Mouse (Mus musculus) adrenal gland, adult 18-20 months (tissue): Measurements from ENCODE around the gene Osbpl8. TPM values are rescaled to one million over a fixed set of nuclear protein-coding genes. Genes with fewer than 3 reads are reported as not detected.
"Not testable (repeated sequence)": the region's sequence is repeated elsewhere in the genome, so short reads cannot be mapped to it uniquely, and the experiment has no call there.

Source experiments
- DNase-seq, 2 experiments: peaks; one replicate each; pipeline ENCODE4 v3.0.0; 2021 to 2022; ENCODE audit warnings: low spot score in 2 of 2
- total RNA-seq, 2 experiments: library from RNA; stranded (reverse); gene quantifications; 1 replicate in 1 of 2; 2 replicates in 1 of 2; pipeline ENCODE4 v1.2.3; 2021

Gene Osbpl8
- total RNA-seq, 2 experiments from 2014 or later = 23.2 to 23.7 TPM

GRCm38 (mm10) chr10:111183634-111184270 is 19.2 kb downstream of the Osbpl8 start:
- no peak for DNase-seq

DNA sequence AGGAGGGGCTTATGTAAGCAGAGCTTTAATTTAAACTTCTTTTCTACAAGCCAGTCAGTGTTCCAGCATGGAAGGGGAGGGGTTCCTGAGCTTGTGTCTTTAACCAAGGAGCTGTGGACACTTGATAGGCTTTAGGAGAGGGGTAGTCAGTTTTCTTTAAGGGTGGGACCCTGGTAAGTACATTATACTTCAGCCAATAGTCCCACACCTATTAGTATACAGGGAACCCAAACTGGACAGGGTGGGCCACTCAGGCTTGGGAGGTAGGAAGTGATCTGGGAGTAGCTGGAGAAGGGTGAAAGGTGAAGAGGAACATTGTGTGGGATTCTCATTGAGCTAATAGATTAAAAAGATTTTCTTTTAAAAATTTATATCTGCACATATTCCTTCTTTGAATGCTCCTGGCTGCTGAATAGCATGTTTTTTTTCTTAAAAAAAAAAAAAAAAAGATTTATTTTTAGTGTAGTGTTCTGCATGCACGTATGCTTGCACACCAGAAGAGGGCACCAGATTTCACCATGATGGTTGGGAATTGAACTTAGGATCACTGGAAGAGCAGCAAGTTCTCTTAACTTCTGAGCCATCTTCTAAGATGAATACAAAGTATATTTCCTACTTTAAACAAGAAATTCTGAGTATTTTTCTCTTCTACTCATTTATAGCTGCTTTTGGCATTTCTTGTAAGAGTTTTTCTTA is 21.2 kb downstream of the Osbpl8 start:
- no peak for DNase-seq

DNA sequence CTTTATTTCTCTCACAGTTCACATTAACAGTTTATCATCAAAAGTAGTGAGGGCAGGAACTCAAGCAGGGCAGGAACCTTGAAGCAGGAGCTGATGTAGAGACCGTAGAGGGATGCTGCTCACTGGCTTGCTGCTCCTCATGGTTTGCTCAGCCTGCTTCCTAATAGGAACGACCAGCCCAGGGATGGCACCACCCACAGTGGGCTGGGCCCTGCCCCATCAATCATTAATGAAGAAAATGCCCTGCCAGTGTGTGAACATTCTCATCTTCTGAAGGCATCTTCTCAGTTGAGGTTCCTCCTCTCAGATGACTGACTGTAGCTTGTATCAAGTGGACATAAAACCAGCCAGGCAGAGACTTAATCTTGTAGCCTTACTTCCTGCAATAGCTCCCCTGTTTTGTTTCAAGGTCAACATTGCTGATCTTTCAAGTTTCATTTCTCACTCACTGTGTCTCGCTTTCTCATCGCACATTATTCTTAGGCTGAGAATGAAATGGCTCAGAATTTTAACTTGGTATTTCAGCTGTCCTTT is 24.5 kb downstream of the Osbpl8 start:
- DNase-seq = no peak

GRCm38 (mm10) chr10:111190110-111190795 is 25.7 kb downstream of the Osbpl8 start:
- DNase-seq = no peak

- DNase-seq = no peak
Observed at GRCm38 (mm10) chr10:111193536-111193935, 29.0 kb downstream of the Osbpl8 start.

- no peak for DNase-seq
Observed at GRCm38 (mm10) chr10:111196191-111196590, 31.6 kb downstream of the Osbpl8 start.

DNA sequence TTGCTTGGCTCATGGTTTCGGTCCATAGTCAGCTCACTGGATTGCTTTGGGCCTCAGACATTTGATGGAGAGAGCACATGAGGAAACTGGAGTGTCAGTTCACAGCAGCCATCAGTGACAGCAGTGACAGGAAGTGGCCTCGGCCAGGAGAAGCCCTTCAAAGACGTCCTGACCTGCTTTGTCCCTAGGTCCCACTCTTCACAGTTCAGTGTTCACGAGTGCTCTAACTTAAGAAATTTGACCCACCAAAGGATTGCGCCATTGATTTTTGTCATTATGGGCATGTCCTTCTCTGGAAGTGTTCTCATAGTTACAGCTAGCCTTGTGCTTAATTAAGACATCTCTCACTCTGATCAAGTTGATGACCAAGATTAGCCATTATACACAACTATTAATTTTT is 34.2 kb downstream of the Osbpl8 start:
- not testable (repeated sequence) for DNase-seq

- no peak for DNase-seq
Observed at GRCm38 (mm10) chr10:111201120-111201519, 36.6 kb downstream of the Osbpl8 start.

- DNase-seq = no peak
Observed at GRCm38 (mm10) chr10:111201666-111202065, 37.1 kb downstream of the Osbpl8 start.

DNA sequence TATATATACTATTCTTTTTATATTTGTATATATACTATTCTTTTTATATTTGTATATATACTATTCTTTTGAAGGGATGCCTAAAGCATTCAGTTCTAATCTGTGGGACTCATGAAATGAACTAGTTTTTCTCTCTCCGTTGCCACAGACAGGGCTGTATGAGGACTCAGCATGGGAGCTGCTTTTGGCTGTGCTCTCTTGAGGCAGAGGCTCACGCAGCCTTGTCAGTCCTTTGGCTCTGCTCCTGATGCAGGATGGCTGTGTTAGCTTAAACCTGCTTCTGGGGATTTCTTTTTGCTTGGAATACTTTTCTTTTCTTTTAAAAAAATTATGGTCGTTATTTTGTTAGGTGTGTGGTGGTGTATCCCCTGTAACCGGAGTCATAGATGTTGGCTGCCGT is 39.5 kb downstream of the Osbpl8 start:
- no peak for DNase-seq

- no peak for DNase-seq
Observed at GRCm38 (mm10) chr10:111205421-111205820, 40.9 kb downstream of the Osbpl8 start.

- no peak for DNase-seq
Observed at GRCm38 (mm10) chr10:111207386-111207785, 42.8 kb downstream of the Osbpl8 start.

DNA sequence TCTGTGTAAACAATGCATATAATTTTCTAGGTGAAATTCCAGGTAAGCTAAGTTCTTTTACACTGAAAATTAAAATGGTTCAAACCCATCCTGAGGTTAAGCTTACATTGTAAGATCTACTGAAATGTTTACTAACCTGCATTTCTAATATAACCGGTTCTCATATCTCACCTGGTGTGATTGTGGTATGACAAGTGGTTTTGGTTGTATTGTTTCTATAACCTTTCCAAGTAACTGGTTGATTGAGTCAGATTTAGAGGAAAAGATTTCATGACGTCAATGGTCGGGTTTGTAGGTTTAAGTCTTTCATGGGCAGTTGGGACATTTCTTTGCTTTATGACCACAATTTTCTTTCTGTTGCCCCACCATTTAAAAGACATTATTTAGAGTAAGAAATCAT is 49.5 kb downstream of the Osbpl8 start:
- DNase-seq = no peak

DNA sequence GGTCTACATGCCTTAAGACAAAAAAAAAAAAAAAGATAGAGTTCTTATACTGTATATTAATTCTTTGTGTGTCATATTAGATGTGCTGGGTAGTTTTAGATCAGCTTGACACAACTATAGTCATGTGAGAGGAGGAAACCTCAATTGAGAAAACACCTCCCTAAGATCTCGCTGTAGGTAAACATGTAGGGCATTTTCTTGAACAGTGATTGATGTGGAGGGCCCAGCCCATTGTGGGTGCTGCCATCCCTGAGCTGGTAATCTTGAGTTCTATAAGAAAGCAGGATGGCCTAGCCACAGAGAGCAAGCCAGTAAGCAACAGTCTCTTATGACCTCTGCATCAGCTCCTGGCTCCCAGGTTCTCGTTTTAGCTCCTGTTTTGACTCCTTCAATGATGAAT is 50.1 kb downstream of the Osbpl8 start:
- DNase-seq = no peak

DNA sequence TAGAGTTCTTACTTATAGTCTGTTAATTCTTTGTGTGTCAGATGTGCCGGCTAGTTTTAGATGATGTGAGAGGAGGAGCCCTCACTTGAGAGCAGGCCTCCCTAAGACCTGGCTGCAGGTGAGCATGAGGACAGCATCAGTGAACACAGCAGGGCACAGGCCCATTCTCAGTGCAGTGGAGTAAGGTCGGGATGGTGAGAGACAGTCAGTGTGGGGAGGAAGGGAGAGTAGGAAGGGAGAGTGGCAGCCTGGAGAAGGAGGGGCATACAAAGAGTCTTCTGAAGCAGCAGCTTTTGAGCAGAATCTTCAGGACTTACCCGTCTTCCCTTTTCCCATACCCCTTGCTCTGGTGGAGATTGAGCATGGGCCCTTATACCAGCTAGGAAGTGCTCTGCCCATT is 51.0 kb downstream of the Osbpl8 start:
- no peak for DNase-seq

- DNase-seq = no peak
Observed at GRCm38 (mm10) chr10:111216111-111216510, 51.6 kb downstream of the Osbpl8 start.

GRCm38 (mm10) chr10:111222535-111222934 is 58.0 kb downstream of the Osbpl8 start:
- no peak for DNase-seq

GRCm38 (mm10) chr10:111223218-111223830 is 58.8 kb downstream of the Osbpl8 start:
- DNase-seq = no peak

DNA sequence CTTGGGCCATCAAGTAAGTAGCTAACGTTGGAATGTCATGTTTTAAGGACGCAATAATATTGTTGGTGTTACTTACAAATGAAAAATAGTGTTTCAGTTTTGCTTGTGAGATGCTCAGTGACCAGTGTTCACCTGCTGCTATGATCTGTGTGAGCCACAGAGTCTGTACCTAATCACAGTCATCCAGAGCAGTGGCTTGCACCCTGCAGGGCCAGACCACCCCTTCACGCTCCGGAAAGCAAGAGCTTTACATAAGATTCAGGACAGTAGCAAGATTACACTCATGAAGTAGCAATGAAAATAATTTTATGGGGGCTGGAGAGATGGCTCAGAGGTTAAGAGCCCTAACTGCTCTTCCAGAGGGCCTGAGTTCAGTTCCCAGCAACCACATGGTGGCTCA is 60.1 kb downstream of the Osbpl8 start:
- no peak for DNase-seq

- DNase-seq = peak; percentile 95 to 96
Observed at GRCm38 (mm10) chr10:111226508-111226907, 62.0 kb downstream of the Osbpl8 start.

GRCm38 (mm10) chr10:111232237-111232636 is 67.7 kb downstream of the Osbpl8 start:
- not testable (repeated sequence) for DNase-seq
